Comparison of ENCODE assay signal across 25 mouse cellular contexts in genomic region chr2:132323541-132323940, GRCm38 (mm10).
A peak's percentile ranks its signal among the peaks of the same experiment; 100 is the strongest.
DNase-seq lines count a peak whose midpoint lies in the region; ATAC-seq and TF ChIP-seq lines count a peak whose summit lies in the region.
"Had no signal": no experiment of that assay in that cellular context is flagged by ENCODE, and none has a peak within 500 bp of the region (broad histone marks: within the 10 kb centered on the region; RNA-seq: fewer than 3 reads in every experiment).

No protein-coding gene starts in this region.

- H3K27ac ChIP-seq in left cerebral cortex, adult 2 months = no peak overlapping the region
- H3K27ac ChIP-seq in embryonic fibroblast, embryonic 13.5 days (ENCODE audit: insufficient read depth, low read length) = peak overlapping the region; percentile 43; the same call in 1 of the 2 replicates
- H3K27ac ChIP-seq: forebrain, embryonic 13.5 days; heart, adult 2 months; kidney, postnatal 0 days; limb, embryonic 15.5 days; liver, embryonic 15.5 days had no signal

- no peak for TF ChIP-seq POLR2A in embryonic fibroblast, embryonic 13.5 days (IDR thresholded peaks at IDR 0.05; ENCODE audit: low read depth, low read length)

- H3K4me3 ChIP-seq in left cerebral cortex, adult 2 months = no peak overlapping the region
- no peak overlapping the region for H3K4me3 ChIP-seq in embryonic fibroblast, embryonic 13.5 days (ENCODE audit: insufficient read depth, low read length)
- H3K4me3 ChIP-seq: forebrain, embryonic 13.5 days; heart, adult 2 months; limb, embryonic 15.5 days; liver, embryonic 15.5 days had no signal

- DNase-seq in left cerebral cortex, postnatal 4 days = peak; percentile 24
- no peak for DNase-seq in left cerebral cortex, adult 2 months (ENCODE audit: extremely low spot score in 1 of 2, low spot score in 2 of 2)
- DNase-seq in Muller cell, postnatal 12 days (ENCODE audit: inconsistent ontology term) = peak; percentile 55
- DNase-seq in lung, postnatal 14 days = peak; percentile 27
- no peak for DNase-seq in cerebellum, adult 11 months
- DNase-seq in adrenal gland, adult (ENCODE audit: inconsistent age in 2 of 2, low spot score in 1 of 2) = no peak
- DNase-seq: adrenal gland, postnatal 10 days; cerebellum, adult 11-12 months; cerebellum, postnatal 25 days; embryo, embryonic 11 days; gastrocnemius, postnatal 10 days; heart, adult 2 months; layer of hippocampus, postnatal 36 days; right cerebral cortex, postnatal 14 days; spleen, adult 18-20 months; thymus, adult 18-20 months had no signal

- intact Hi-C loops in left cerebral cortex, postnatal 4 days (cut with DNase I) = no loop called here
- intact Hi-C loops in left cerebral cortex, adult 2 months (cut with DNase I) = loop anchor here (5.0 kb wide), 1 partner anchor 64 kb away; the partner anchor contains the start of gene Prokr2

- peaks cover 2% of the 10 kb centered on the region; the same call in 1 of the 2 replicates for H3K4me1 ChIP-seq in embryonic fibroblast, embryonic 13.5 days (ENCODE audit: control insufficient read depth, insufficient read depth, low read length)
- H3K4me1 ChIP-seq: forebrain, embryonic 13.5 days; limb, embryonic 15.5 days; liver, embryonic 15.5 days had no signal

- ATAC-seq in megakaryocyte-erythroid progenitor cell, adult 5-6 weeks (replicated peaks; ENCODE audit: low FRiP score, low TSS enrichment, poor library complexity, severe bottlenecking) = no peak
- ATAC-seq: forebrain, embryonic 13.5 days; hindbrain, embryonic 16.5 days; intestine, embryonic 16.5 days; midbrain, embryonic 16.5 days had no signal

- TF ChIP-seq CTCF in left cerebral cortex, adult 2 months (IDR thresholded peaks at IDR 0.05) = no peak
- TF ChIP-seq CTCF in embryonic fibroblast, embryonic 13.5 days (IDR thresholded peaks at IDR 0.05; ENCODE audit: borderline replicate concordance, insufficient read depth, low read length) = no peak

Comparison
In these comparisons a context has a peak if more than half of its experiments do, and no peak if none do; other contexts are left out.
1. DNase-seq: peak in left cerebral cortex, postnatal 4 days (single experiment), Muller cell, postnatal 12 days (single experiment) and lung, postnatal 14 days (single experiment); none in left cerebral cortex, adult 2 months (0 of 2), cerebellum, adult 11 months (single experiment) and adrenal gland, adult (0 of 2).